Mouse (Mus musculus) forebrain, embryonic 13.5 days (tissue): ENCODE measurements at regions not wholly inside any gene's neighbourhood (a gene's known extent, or its start where the extent isn't known, plus 50 kb on each side); places are given as distances from the start of the nearest gene placed in this dataset.
A peak's percentile ranks its signal among the peaks of the same experiment; 100 is the strongest.

ENCODE experiments used
- ATAC-seq: fragments of 200-750 bp; cut with Nextera tagmentation; 2 replicates; pipeline ENCODE4 v1.8.0; 2017
- H3K27ac ChIP-seq: fragments of 300-500 bp; sonication (generic); 2 replicates; pipeline ENCODE4 v1.5.1; 2015; ENCODE audit warnings: inconsistent platforms, mild to moderate bottlenecking, moderate library complexity
- H3K27me3 ChIP-seq: fragments of 300-500 bp; sonication (generic); 2 replicates; pipeline ENCODE4 v1.6.1; 2015; ENCODE audit warnings: mild to moderate bottlenecking, inconsistent platforms
- H3K36me3 ChIP-seq: fragments of 300-500 bp; sonication (generic); 2 replicates; pipeline ENCODE4 v1.6.1; 2015; ENCODE audit warnings: mild to moderate bottlenecking, inconsistent platforms; ENCODE audit not compliant: poor library complexity, severe bottlenecking
- H3K4me1 ChIP-seq: fragments of 300-500 bp; sonication (generic); 2 replicates; pipeline ENCODE4 v1.6.1; 2015; ENCODE audit warnings: inconsistent platforms
- H3K4me2 ChIP-seq: fragments of 300-500 bp; sonication (generic); 2 replicates; pipeline ENCODE4 v1.6.1; 2015; ENCODE audit warnings: inconsistent platforms, mild to moderate bottlenecking, moderate library complexity
- H3K4me3 ChIP-seq: fragments of 300-500 bp; sonication (generic); 2 replicates; pipeline ENCODE4 v1.5.1; 2015; ENCODE audit warnings: mild to moderate bottlenecking, inconsistent platforms
- H3K9ac ChIP-seq: fragments of 300-500 bp; sonication (generic); 2 replicates; pipeline ENCODE4 v1.6.1; 2015; ENCODE audit warnings: mild to moderate bottlenecking, inconsistent platforms
- H3K9me3 ChIP-seq: fragments of 300-500 bp; sonication (generic); replicated peaks from 2 replicates; pipeline ENCODE4 v1.6.1; 2016; ENCODE audit warnings: inconsistent platforms
- WGBS: fragments of 180-500 bp; shearing (Covaris S2); methylation state at CpG from one replicate; pipeline ENCODE4 v1.1.7; 2015; 5-methylcytosine and 5-hydroxymethylcytosine counted together

- H3K4me1 ChIP-seq: no peaks in the 10 kb centered on the region
- H3K27ac ChIP-seq: no peak overlapping the region
- H3K36me3 ChIP-seq: no peaks in the 10 kb centered on the region
- WGBS: 79% methylated on average over 10 of the region's 10 CpGs
- H3K4me2 ChIP-seq: no peak overlapping the region
- no peak overlapping the region for H3K9ac ChIP-seq
- H3K9me3 ChIP-seq: no peaks in the 10 kb centered on the region
- H3K4me3 ChIP-seq: no peak overlapping the region
- ATAC-seq: no peak
- no peaks in the 10 kb centered on the region for H3K27me3 ChIP-seq
Observed at GRCm38 (mm10) chr6:116848538-116849093, 131.9 kb upstream of the Tmem72 start.

DNA sequence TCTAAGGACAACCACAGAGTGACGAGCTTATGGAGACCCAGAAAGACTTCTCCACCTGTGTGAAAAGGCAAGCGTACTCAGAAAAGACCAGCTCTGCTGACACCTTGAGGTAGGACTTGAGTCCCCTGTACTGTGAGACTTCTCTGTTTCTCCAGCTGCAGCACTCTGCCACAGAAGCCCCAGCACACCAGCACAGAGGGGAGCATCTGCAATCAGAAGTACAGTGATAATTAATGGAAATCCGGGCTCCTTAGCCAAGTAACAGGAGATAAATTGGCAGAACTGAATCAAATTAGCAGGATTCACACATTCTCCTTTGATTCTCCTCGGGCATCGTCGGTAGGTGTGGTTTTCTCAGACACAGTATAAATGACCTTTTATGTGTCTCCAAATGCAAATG lies 137.3 kb upstream of the Tmem72 start:
- Histone ChIP-seq H3K36me3 (no peaks in the 10 kb centered on the region), H3K9me3 (no peaks in the 10 kb centered on the region), H3K9ac (no peak overlapping the region), H3K4me1 (no peaks in the 10 kb centered on the region; the same call in 1 of the 2 replicates), H3K4me2 (no peak overlapping the region), H3K27ac (no peak overlapping the region), H3K4me3 (no peak overlapping the region), H3K27me3 (no peaks in the 10 kb centered on the region)
- 56% methylated on average over 6 of the region's 6 CpGs for WGBS
- ATAC-seq: no peak

DNA sequence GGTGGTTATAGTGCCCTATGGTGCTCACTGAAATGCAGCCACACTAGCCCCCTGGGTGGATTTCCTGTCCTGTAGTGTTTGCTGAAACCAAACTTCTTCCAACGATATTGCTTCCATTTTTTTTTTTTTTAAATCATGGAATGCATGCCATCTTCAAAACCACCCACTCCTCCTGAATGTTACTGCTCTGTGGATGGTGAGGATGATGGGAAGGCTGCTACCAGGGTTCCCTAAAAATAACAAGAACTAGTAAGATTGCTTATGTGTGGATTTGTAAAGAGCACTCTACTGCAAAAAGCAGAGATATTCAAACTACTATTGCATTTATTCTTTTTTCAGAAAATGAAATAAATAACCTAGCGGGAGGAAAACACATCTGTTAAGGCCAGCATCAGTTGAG lies 139.4 kb upstream of the Tmem72 start:
- no peaks in the 10 kb centered on the region for H3K36me3 ChIP-seq
- WGBS: 80% methylated on average over 2 of the region's 2 CpGs

GRCm38 (mm10) chr6:116856917-116857491 lies 140.3 kb upstream of the Tmem72 start:
- Histone ChIP-seq H3K9ac (no peak overlapping the region), H3K27ac (no peak overlapping the region), H3K36me3 (no peaks in the 10 kb centered on the region), H3K27me3 (no peaks in the 10 kb centered on the region), H3K9me3 (no peaks in the 10 kb centered on the region), H3K4me3 (no peak overlapping the region), H3K4me1 (no peaks in the 10 kb centered on the region; the same call in 1 of the 2 replicates), H3K4me2 (no peak overlapping the region)
- ATAC-seq: no peak
- WGBS: 93% methylated on average over 1 of the region's 1 CpGs

More for the DNA sequence above, 139.4 kb upstream of the Tmem72 start:
- H3K27ac ChIP-seq: no peak overlapping the region
- H3K9ac ChIP-seq: no peak overlapping the region
- no peak overlapping the region for H3K4me2 ChIP-seq
- no peaks in the 10 kb centered on the region; the same call in 1 of the 2 replicates for H3K4me1 ChIP-seq
- no peak overlapping the region for H3K4me3 ChIP-seq
- H3K27me3 ChIP-seq: no peaks in the 10 kb centered on the region
- no peaks in the 10 kb centered on the region for H3K9me3 ChIP-seq
- ATAC-seq: no peak

DNA sequence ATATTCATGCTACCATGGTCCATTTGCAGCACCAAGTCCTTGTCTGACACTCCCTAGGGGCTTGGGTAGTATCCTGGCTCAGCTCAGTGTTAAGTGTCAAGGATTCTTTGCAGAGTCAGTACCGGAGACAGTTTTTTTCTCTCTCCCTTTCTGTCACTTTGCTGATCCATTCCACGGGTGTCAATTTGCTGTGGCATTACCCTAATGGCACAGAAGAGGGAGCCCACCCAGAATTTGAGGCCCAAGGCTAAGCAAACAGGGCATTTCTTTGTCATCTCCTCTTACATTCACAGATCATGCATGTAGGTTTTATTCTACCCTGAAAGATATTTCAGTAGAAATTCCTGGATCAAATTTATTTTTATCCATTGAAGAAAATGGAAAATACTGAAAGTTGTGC lies 146.4 kb upstream of the Tmem72 start:
- Histone ChIP-seq H3K9me3 (no peaks in the 10 kb centered on the region), H3K36me3 (no peaks in the 10 kb centered on the region), H3K4me3 (no peak overlapping the region), H3K27me3 (no peaks in the 10 kb centered on the region), H3K9ac (no peak overlapping the region), H3K4me1 (no peaks in the 10 kb centered on the region), H3K27ac (no peak overlapping the region), H3K4me2 (no peak overlapping the region)
- WGBS: 43% methylated on average over 2 of the region's 2 CpGs
- ATAC-seq: no peak

GRCm38 (mm10) chr6:116863626-116864025 lies 146.9 kb upstream of the Tmem72 start:
- Histone ChIP-seq H3K4me2 (no peak overlapping the region), H3K9me3 (no peaks in the 10 kb centered on the region), H3K27me3 (no peaks in the 10 kb centered on the region), H3K4me1 (no peaks in the 10 kb centered on the region), H3K9ac (no peak overlapping the region), H3K4me3 (no peak overlapping the region), H3K36me3 (no peaks in the 10 kb centered on the region), H3K27ac (no peak overlapping the region)
- ATAC-seq: no peak
- 80% methylated on average over 2 of the region's 2 CpGs for WGBS

DNA sequence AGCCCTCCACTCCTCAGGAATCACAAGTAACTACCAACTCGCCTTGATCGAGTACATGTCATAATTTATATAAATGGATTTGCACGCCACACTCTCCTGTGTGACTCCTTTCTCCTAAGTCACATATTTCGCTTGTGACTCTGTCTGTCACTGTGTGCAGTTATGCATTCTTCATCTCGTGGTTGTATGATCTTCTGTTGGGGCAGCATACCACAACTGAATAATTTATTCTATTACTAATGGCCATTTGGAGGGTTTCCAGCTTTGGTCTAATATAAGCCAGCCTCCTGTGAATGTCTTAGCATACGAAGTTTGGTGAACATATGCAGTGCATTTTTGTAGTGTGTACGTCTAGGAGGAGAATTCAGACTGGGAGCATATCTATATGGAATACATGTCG lies 176.6 kb upstream of the Tmem72 start:
- ATAC-seq: no peak
- whole genome bisulfite sequencing: 71% methylated on average over 8 of the region's 8 CpGs
- no peak overlapping the region for H3K4me2 ChIP-seq
- no peak overlapping the region for H3K4me3 ChIP-seq
- no peaks in the 10 kb centered on the region for H3K27me3 ChIP-seq
- H3K36me3 ChIP-seq: no peaks in the 10 kb centered on the region
- H3K9me3 ChIP-seq: no peaks in the 10 kb centered on the region
- no peak overlapping the region for H3K9ac ChIP-seq
- peaks cover 11% of the 10 kb centered on the region for H3K4me1 ChIP-seq
- no peak overlapping the region for H3K27ac ChIP-seq

GRCm38 (mm10) chr6:116894252-116894651 lies 177.5 kb upstream of the Tmem72 start:
- Histone ChIP-seq H3K4me2 (no peak overlapping the region), H3K9me3 (no peaks in the 10 kb centered on the region), H3K36me3 (no peaks in the 10 kb centered on the region), H3K27me3 (no peaks in the 10 kb centered on the region), H3K9ac (no peak overlapping the region), H3K4me1 (peaks cover 11% of the 10 kb centered on the region), H3K4me3 (no peak overlapping the region), H3K27ac (no peak overlapping the region; the same call in 1 of the 2 replicates)
- no peak for ATAC-seq
- WGBS: 89% methylated on average over 5 of the region's 5 CpGs

- peaks cover 11% of the 10 kb centered on the region for H3K4me1 ChIP-seq
- H3K4me3 ChIP-seq: no peak overlapping the region
- H3K36me3 ChIP-seq: no peaks in the 10 kb centered on the region
- H3K27ac ChIP-seq: peak overlapping the region; percentile 78
- 33% methylated on average over 5 of the region's 5 CpGs for WGBS
- peak; percentile 94 for ATAC-seq
- no peak overlapping the region for H3K9ac ChIP-seq
- no peaks in the 10 kb centered on the region for H3K9me3 ChIP-seq
- no peaks in the 10 kb centered on the region for H3K27me3 ChIP-seq
- no peak overlapping the region for H3K4me2 ChIP-seq
Observed at GRCm38 (mm10) chr6:116895114-116895513, 178.4 kb upstream of the Tmem72 start.

GRCm38 (mm10) chr6:116896132-116896630 lies 179.5 kb upstream of the Tmem72 start:
- H3K4me3 ChIP-seq: no peak overlapping the region
- H3K27ac ChIP-seq: no peak overlapping the region
- H3K36me3 ChIP-seq: no peaks in the 10 kb centered on the region
- ATAC-seq: no peak
- H3K4me2 ChIP-seq: no peak overlapping the region
- 88% methylated on average over 4 of the region's 4 CpGs for WGBS
- no peaks in the 10 kb centered on the region for H3K9me3 ChIP-seq
- H3K27me3 ChIP-seq: no peaks in the 10 kb centered on the region
- no peak overlapping the region for H3K9ac ChIP-seq
- H3K4me1 ChIP-seq: peaks cover 11% of the 10 kb centered on the region

DNA sequence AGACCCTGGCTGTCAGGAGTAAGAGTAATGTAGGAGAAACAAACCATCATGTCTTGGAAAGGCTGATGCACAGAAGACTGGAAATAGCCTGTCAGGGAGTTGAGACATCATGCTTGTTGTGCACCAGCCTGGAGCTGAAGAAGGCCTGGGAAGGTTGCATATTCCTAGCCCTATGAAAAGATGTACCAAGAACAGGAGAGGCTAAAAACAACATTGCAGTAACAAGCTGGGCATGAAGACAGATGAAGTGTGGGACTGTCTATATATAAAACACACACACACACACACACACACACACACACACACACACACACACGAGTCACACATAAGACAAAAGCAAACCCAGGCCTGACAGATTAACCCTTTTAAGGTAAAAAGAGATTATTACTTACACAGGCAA lies 185.1 kb upstream of the Tmem72 start:
- no peak for ATAC-seq
- H3K36me3 ChIP-seq: no peaks in the 10 kb centered on the region
- H3K4me3 ChIP-seq: no peak overlapping the region
- no peaks in the 10 kb centered on the region for H3K4me1 ChIP-seq
- no peaks in the 10 kb centered on the region for H3K27me3 ChIP-seq
- H3K9ac ChIP-seq: no peak overlapping the region
- no peak overlapping the region for H3K4me2 ChIP-seq
- no peaks in the 10 kb centered on the region for H3K9me3 ChIP-seq
- H3K27ac ChIP-seq: no peak overlapping the region
- WGBS: 17% methylated on average over 1 of the region's 1 CpGs

- H3K4me2 ChIP-seq: no peak overlapping the region
- H3K9me3 ChIP-seq: no peaks in the 10 kb centered on the region
- no peak overlapping the region for H3K27ac ChIP-seq
- H3K9ac ChIP-seq: no peak overlapping the region
- ATAC-seq: no peak
- no peaks in the 10 kb centered on the region for H3K4me1 ChIP-seq
- 68% methylated on average over 3 of the region's 3 CpGs for WGBS
- H3K4me3 ChIP-seq: no peak overlapping the region
- no peaks in the 10 kb centered on the region for H3K27me3 ChIP-seq
- H3K36me3 ChIP-seq: no peaks in the 10 kb centered on the region
Observed at GRCm38 (mm10) chr6:116902371-116902770, 185.7 kb upstream of the Tmem72 start.
